Mouse (Mus musculus) heart, postnatal 0 days (tissue): ENCODE measurements at regions not wholly inside any gene's neighbourhood (a gene's known extent, or its start where the extent isn't known, plus 50 kb on each side); places are given as distances from the start of the nearest gene placed in this dataset.

Source experiments
- CTCF ChIP-seq: IDR thresholded peaks from 2 replicates; pipeline ENCODE4 v1.5.1; 2016; ENCODE audit warnings: antibody characterized with exemption, control low read depth, low read depth
- EP300 ChIP-seq: IDR thresholded peaks from 2 replicates; pipeline ENCODE4 v1.6.1; 2016; ENCODE audit warnings: antibody characterized with exemption, low read depth

- TF ChIP-seq EP300 (no peak), CTCF (no peak)
These were observed 555.7 kb downstream of the Pla2g4a start for GRCm38 (mm10) chr1:149405367-149405766.
